Mouse (Mus musculus): ENCODE results near the gene Clptm1l. TPM values are rescaled to one million over a fixed set of nuclear protein-coding genes. Genes with fewer than 3 reads are reported as not detected.

Gene Clptm1l
- polyA plus RNA-seq, 1 experiment from 2014 or later = 72.2 TPM

GRCm38 (mm10) chr13:73660163-73660695 is 56.4 kb downstream of the Clptm1l start:
- no peaks in the 10 kb centered on the region for H3K27me3 ChIP-seq
- H3K27ac ChIP-seq (replicated peaks) = no peak overlapping the region
- no peaks in the 10 kb centered on the region for H3K4me1 ChIP-seq (replicated peaks)
- no peak overlapping the region for H3K9ac ChIP-seq
- H3K4me2 ChIP-seq = no peak overlapping the region
- WGBS (ENCODE audit: insufficient replicate concordance) = 60% methylated on average over 2 of the region's 2 CpGs
- no peak for ATAC-seq (ENCODE audit: insufficient read depth)
- H3K36me3 ChIP-seq (replicated peaks) = no peaks in the 10 kb centered on the region
- no peaks in the 10 kb centered on the region for H3K9me3 ChIP-seq (replicated peaks)
- H3K4me3 ChIP-seq (replicated peaks) = no peak overlapping the region

Other genes with a start within 250 kb of the Clptm1l start
- gene Lpcat1, start 136.8 kb upstream of the Clptm1l start, polyA plus RNA-seq (2015; fragmentation: Nextera tagmentation; extraction: Ambion mirVana) = 73.8 and 78.2 TPM in 2 replicates
- 0.70 and 0.75 TPM in 2 replicates for gene Slc6a3, start 67.3 kb upstream of the Clptm1l start, polyA plus RNA-seq (2015; fragmentation: Nextera tagmentation; extraction: Ambion mirVana)
- 1.2 and 1.5 TPM in 2 replicates for gene Tert, start 22.9 kb downstream of the Clptm1l start, polyA plus RNA-seq (2015; fragmentation: Nextera tagmentation; extraction: Ambion mirVana)
- gene Slc6a18, start 74.0 kb downstream of the Clptm1l start, polyA plus RNA-seq (2015; fragmentation: Nextera tagmentation; extraction: Ambion mirVana) = not detected in 2 replicates
- gene Slc6a19, start 100.9 kb downstream of the Clptm1l start, polyA plus RNA-seq (2015; fragmentation: Nextera tagmentation; extraction: Ambion mirVana) = 0.83 and 1.0 TPM in 2 replicates
- gene Slc12a7, start 129.1 kb downstream of the Clptm1l start, polyA plus RNA-seq (2015; fragmentation: Nextera tagmentation; extraction: Ambion mirVana) = 9.2 and 11.2 TPM in 2 replicates
- gene Nkd2, start 243.6 kb downstream of the Clptm1l start, polyA plus RNA-seq (2015; fragmentation: Nextera tagmentation; extraction: Ambion mirVana) = 0.12 and 0.20 TPM in 2 replicates

Measured in liver, embryonic 15.5 days (tissue).